Mouse (Mus musculus): ENCODE results near the gene Sprn. TPM values are rescaled to one million over a fixed set of nuclear protein-coding genes. Genes with fewer than 3 reads are reported as not detected.
A peak's percentile ranks its signal among the peaks of the same experiment; 100 is the strongest.

Sprn gene
- polyA plus RNA-seq, 1 experiment: 0.31 TPM

DNA sequence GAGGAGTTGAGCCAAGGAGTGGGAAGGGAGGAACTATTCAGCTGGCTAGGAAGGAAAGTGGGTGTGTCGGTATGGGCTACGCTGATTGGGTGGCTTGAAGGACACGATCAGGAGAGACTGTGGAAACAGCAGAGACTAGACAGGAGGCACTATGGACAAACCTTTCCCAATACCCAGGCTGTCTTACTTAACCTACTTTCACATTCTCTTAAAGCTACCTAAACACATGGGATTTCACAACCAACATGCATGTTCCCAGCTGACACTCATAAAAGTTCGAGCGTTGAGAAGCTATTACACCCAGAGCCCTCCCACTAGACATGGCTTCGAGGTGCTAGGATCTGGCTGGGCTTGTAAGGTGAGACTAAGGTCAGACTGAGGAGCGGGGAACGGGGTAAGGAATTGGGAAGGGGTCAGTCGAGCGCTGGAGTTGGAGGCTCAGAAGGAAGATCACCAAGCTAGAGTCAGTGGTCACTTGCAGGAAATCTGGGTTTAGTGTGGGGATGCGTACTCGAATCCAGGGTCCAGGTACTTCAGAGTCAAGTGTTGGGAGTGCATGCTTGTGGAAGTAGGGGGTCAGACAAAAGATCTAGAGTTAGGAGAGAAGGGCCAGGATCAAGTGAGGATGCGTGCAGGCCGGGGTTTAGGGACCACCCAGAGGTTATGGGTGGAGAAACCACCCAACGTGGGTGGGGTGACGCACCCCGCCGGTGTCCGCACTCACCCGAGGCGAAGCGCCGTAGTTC is 38.9 kb downstream of the Sprn start, which contains the start of gene Paox:
Paox (plus strand) TSS at position 217 of the 746 bp plus-strand sequence.
- no peak within 1 kb of the TSS for H3K27ac ChIP-seq (ENCODE audit: control insufficient read depth, insufficient read depth, low read length)
- no peaks in the 10 kb centered on the region; the same call in none of the 2 replicates for H3K36me3 ChIP-seq (ENCODE audit: control insufficient read depth, insufficient read depth, low read length)
- TF ChIP-seq POLR2A (IDR thresholded peaks at IDR 0.05; ENCODE audit: control insufficient read depth, extremely low read depth, insufficient read depth, low read length, poor library complexity): no peak
- TF ChIP-seq CTCF (IDR thresholded peaks at IDR 0.05; ENCODE audit: borderline replicate concordance, control insufficient read depth, extremely low read depth, insufficient read depth, low read length, poor library complexity): 0 out of 2 replicates have a peak, but pooled peaks have one; percentile 6
- DNase-seq: peak; percentile 12
- peak within 1 kb of the TSS; percentile 85 for H3K4me3 ChIP-seq (ENCODE audit: control insufficient read depth, insufficient read depth, low read length)
- WGBS: 2% methylated on average over 23 of the region's 23 CpGs
- no peaks in the 10 kb centered on the region for H3K27me3 ChIP-seq (ENCODE audit: control insufficient read depth, insufficient read depth, low read length)
- H3K4me1 ChIP-seq (replicated peaks; ENCODE audit: control insufficient read depth, insufficient read depth, low read length): peaks cover 6% of the 10 kb centered on the region

DNA sequence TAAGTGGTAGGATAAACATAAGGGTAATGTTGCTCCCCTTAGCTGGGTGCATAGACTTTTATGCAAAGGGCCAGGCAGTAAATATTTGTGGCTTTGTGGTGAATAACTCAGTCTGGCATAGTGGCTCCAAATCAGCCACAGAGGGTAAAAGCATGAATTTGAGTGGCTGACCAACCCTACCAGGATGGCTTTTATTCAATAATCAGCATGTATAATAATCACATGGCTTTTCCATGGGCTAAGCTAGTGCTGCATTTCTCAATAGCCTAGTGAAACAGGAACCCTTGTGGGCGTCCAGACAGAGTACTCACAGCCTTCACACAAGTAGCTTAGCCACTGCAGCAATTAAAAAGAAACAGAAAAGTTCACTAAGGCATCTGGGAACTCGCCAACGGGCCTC is 42.7 kb downstream of the Sprn start:
- DNase-seq: no peak
- TF ChIP-seq POLR2A (IDR thresholded peaks at IDR 0.05; ENCODE audit: control insufficient read depth, extremely low read depth, insufficient read depth, low read length, poor library complexity): no peak
- no peak for TF ChIP-seq CTCF (IDR thresholded peaks at IDR 0.05; ENCODE audit: borderline replicate concordance, control insufficient read depth, extremely low read depth, insufficient read depth, low read length, poor library complexity)
- Histone ChIP-seq H3K36me3 (ENCODE audit: control insufficient read depth, insufficient read depth, low read length) (peaks cover 10% of the 10 kb centered on the region), H3K27me3 (ENCODE audit: control insufficient read depth, insufficient read depth, low read length) (no peaks in the 10 kb centered on the region), H3K4me3 (ENCODE audit: control insufficient read depth, insufficient read depth, low read length) (no peak overlapping the region), H3K4me1 (replicated peaks; ENCODE audit: control insufficient read depth, insufficient read depth, low read length) (peaks cover 6% of the 10 kb centered on the region), H3K27ac (ENCODE audit: control insufficient read depth, insufficient read depth, low read length) (no peak overlapping the region)
- 80% methylated on average over 3 of the region's 3 CpGs for WGBS

DNA sequence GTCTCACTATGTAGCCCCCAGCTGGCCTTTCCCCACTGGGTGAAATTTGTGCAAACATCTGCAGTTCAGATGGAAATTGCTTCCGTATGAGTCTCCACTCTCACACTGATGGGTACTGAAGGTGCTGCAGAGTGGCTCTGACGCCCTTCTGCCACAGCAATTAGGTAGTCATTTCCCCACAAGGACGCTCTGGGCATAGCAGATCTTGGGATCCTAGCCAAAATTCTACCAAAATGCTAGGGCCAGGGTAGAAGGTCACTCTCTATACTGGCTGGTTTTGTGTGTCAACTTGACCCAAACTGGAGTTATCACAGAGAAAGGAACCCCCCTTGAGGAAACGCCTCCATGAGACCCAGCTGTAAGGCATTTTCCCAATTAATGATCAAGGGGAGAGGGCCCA is 50.7 kb downstream of the Sprn start:
- H3K4me1 ChIP-seq (replicated peaks; ENCODE audit: control insufficient read depth, insufficient read depth, low read length): peaks cover 10% of the 10 kb centered on the region

DNA sequence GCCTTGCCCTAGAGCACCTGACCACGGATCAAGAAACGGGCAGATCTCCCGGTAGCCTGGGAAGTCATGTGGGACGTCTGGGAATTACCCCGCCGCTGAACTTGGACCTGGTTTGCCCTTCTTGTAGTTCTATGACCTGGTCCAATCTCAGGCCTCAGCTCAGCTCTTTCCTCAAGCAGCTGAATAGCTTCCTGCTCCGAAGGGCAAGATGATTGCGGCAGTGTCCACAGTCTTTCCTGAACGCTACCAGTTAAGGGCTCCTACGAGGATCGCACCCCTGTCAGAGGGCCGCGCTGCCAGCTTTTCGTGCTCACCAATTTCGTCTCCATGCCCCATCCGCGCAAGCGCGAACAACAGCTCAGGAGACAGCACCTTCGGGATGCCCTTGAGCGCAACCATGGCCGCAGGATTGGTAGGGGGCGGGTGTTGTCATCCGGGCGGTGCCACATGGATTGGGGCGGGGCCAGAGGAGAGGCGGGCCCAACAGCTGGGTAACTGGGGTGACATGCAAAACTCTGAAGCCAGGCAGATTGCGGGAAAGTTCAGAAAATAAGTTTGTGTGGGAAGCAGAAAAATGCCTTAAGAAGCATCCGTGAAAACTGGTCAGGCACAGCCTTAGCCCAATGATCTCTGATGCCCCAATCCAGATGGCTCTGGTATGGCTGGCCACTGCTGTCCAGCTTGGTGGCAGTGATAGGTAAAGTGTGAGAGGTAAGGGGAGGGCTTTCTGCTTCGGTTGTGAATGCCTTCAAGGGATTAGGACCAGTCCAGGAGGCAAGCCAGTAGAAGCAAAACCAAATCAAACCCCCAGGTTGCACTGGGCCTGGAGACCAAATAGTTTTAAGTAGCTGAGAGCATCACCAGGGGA is 52.5 kb downstream of the Sprn start, which contains the start of gene Fuom:
Fuom (minus strand) TSS at position 449 of the 868 bp plus-strand sequence.
- 7% methylated on average over 30 of the region's 30 CpGs for WGBS
- Histone ChIP-seq H3K27ac (ENCODE audit: control insufficient read depth, insufficient read depth, low read length) (no peak within 1 kb of the TSS), H3K36me3 (ENCODE audit: control insufficient read depth, insufficient read depth, low read length) (no peaks in the 10 kb centered on the region)

More for the DNA sequence above, 50.7 kb downstream of the Sprn start:
- Histone ChIP-seq H3K27me3 (ENCODE audit: control insufficient read depth, insufficient read depth, low read length) (no peaks in the 10 kb centered on the region), H3K4me3 (ENCODE audit: control insufficient read depth, insufficient read depth, low read length) (no peak overlapping the region), H3K36me3 (ENCODE audit: control insufficient read depth, insufficient read depth, low read length) (no peaks in the 10 kb centered on the region), H3K27ac (ENCODE audit: control insufficient read depth, insufficient read depth, low read length) (no peak overlapping the region)
- WGBS: 92% methylated on average over 4 of the region's 4 CpGs
- no peak for DNase-seq
- TF ChIP-seq CTCF (IDR thresholded peaks at IDR 0.05; ENCODE audit: borderline replicate concordance, control insufficient read depth, extremely low read depth, insufficient read depth, low read length, poor library complexity): no peak
- no peak for TF ChIP-seq POLR2A (IDR thresholded peaks at IDR 0.05; ENCODE audit: control insufficient read depth, extremely low read depth, insufficient read depth, low read length, poor library complexity)

DNA sequence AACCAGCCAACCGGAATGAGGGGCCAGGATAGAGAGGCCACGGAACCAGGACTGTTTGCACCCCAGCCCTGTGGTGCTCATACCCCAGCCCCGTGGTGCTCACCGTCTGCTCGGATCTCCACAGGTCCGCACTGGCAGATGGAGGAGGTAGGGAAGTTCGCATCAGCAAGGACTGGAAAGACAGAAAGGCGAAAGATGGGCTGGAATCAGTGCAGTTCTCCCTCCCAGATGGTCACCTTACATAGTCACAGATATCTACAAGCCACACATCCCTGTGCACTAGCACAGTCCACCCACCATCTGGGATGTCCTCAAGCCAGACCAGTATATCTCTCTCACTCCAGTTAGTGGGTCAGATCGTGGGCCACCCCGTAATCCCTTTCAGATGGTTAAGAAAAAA is 53.2 kb downstream of the Sprn start:
- no peak overlapping the region for H3K4me3 ChIP-seq (ENCODE audit: control insufficient read depth, insufficient read depth, low read length)
- WGBS: 95% methylated on average over 10 of the region's 10 CpGs
- TF ChIP-seq POLR2A (IDR thresholded peaks at IDR 0.05; ENCODE audit: control insufficient read depth, extremely low read depth, insufficient read depth, low read length, poor library complexity) (no peak), CTCF (IDR thresholded peaks at IDR 0.05; ENCODE audit: borderline replicate concordance, control insufficient read depth, extremely low read depth, insufficient read depth, low read length, poor library complexity) (no peak)
- H3K27ac ChIP-seq (ENCODE audit: control insufficient read depth, insufficient read depth, low read length): no peak overlapping the region
- no peak for DNase-seq
- no peaks in the 10 kb centered on the region for H3K36me3 ChIP-seq (ENCODE audit: control insufficient read depth, insufficient read depth, low read length)
- no peaks in the 10 kb centered on the region for H3K27me3 ChIP-seq (ENCODE audit: control insufficient read depth, insufficient read depth, low read length)
- H3K4me1 ChIP-seq (replicated peaks; ENCODE audit: control insufficient read depth, insufficient read depth, low read length): peaks cover 10% of the 10 kb centered on the region

More for the DNA sequence above, 52.5 kb downstream of the Sprn start, which contains the start of gene Fuom:
- DNase-seq: peak; percentile 86
- H3K4me3 ChIP-seq (ENCODE audit: control insufficient read depth, insufficient read depth, low read length): peak within 1 kb of the TSS; percentile 45
- peaks cover 10% of the 10 kb centered on the region for H3K4me1 ChIP-seq (replicated peaks; ENCODE audit: control insufficient read depth, insufficient read depth, low read length)
- TF ChIP-seq POLR2A (IDR thresholded peaks at IDR 0.05; ENCODE audit: control insufficient read depth, extremely low read depth, insufficient read depth, low read length, poor library complexity) (no peak), CTCF (IDR thresholded peaks at IDR 0.05; ENCODE audit: borderline replicate concordance, control insufficient read depth, extremely low read depth, insufficient read depth, low read length, poor library complexity) (0 out of 2 replicates have a peak, but pooled peaks have one; percentile 20)
- no peaks in the 10 kb centered on the region for H3K27me3 ChIP-seq (ENCODE audit: control insufficient read depth, insufficient read depth, low read length)

Other genes with a start within 250 kb of the Sprn start
- gene Utf1, start 211.1 kb downstream of the Sprn start, polyA plus RNA-seq (2012; rRNA removed): 13.8 and 14.2 TPM in 2 replicates
- gene 6430531B16Rik, start 176.1 kb downstream of the Sprn start, polyA plus RNA-seq (2012; rRNA removed): 0.73 and 0.84 TPM in 2 replicates
- gene Adam8, start 162.3 kb downstream of the Sprn start, polyA plus RNA-seq (2012; rRNA removed): 36.0 and 37.6 TPM in 2 replicates
- 123 and 143 TPM in 2 replicates for gene Zfp511, start 118.5 kb downstream of the Sprn start, polyA plus RNA-seq (2012; rRNA removed)
- 39.7 and 40.6 TPM in 2 replicates for gene Tubgcp2, start 118.2 kb downstream of the Sprn start, polyA plus RNA-seq (2012; rRNA removed)
- gene Msx3, start 105.8 kb downstream of the Sprn start, polyA plus RNA-seq (2012; rRNA removed): 1.4 TPM in 2 replicates
- gene Caly, start 72.3 kb downstream of the Sprn start, polyA plus RNA-seq (2012; rRNA removed): 0.14 and 0.44 TPM in 2 replicates
- gene Prap1, start 61.5 kb downstream of the Sprn start, polyA plus RNA-seq (2012; rRNA removed): 2.4 and 5.2 TPM in 2 replicates
- 28.1 and 34.8 TPM in 2 replicates for gene Fuom, start 52.4 kb downstream of the Sprn start, polyA plus RNA-seq (2012; rRNA removed)
- gene Paox, start 39.1 kb downstream of the Sprn start, polyA plus RNA-seq (2012; rRNA removed): 15.3 and 18.0 TPM in 2 replicates
- gene Echs1, start 38.4 kb downstream of the Sprn start, polyA plus RNA-seq (2012; rRNA removed): 60.9 and 65.6 TPM in 2 replicates
- gene Mtg1, start 17.3 kb downstream of the Sprn start, polyA plus RNA-seq (2012; rRNA removed): 36.0 and 39.0 TPM in 2 replicates
- not detected in 2 replicates for gene Olfr522, start 9.9 kb upstream of the Sprn start, polyA plus RNA-seq (2012; rRNA removed)
- gene Olfr523, start 18.3 kb upstream of the Sprn start, polyA plus RNA-seq (2012; rRNA removed): 0.41 and 1.0 TPM in 2 replicates
- gene Olfr524, start 51.1 kb upstream of the Sprn start, polyA plus RNA-seq (2012; rRNA removed): 2.3 and 2.6 TPM in 2 replicates
- gene Cd163l1, start 63.4 kb upstream of the Sprn start, polyA plus RNA-seq (2012; rRNA removed): 6.0 and 6.1 TPM in 2 replicates
- 21.4 and 23.9 TPM in 2 replicates for gene 5830411N06Rik, start 92.4 kb upstream of the Sprn start, polyA plus RNA-seq (2012; rRNA removed)
- gene Olfr525, start 166.0 kb upstream of the Sprn start, polyA plus RNA-seq (2012; rRNA removed): 0.03 and 0.16 TPM in 2 replicates
- 0.18 TPM in 1 of 2 replicates, not detected in the other for gene Olfr527, start 179.1 kb upstream of the Sprn start, polyA plus RNA-seq (2012; rRNA removed)
- gene Olfr60, start 206.8 kb upstream of the Sprn start, polyA plus RNA-seq (2012; rRNA removed): 0.38 and 0.75 TPM in 2 replicates
- 0.39 and 0.43 TPM in 2 replicates for gene Olfr530, start 221.5 kb upstream of the Sprn start, polyA plus RNA-seq (2012; rRNA removed)
- 0.06 TPM in 1 of 2 replicates, not detected in the other for gene Olfr531, start 248.0 kb upstream of the Sprn start, polyA plus RNA-seq (2012; rRNA removed)

Data from thymus, adult 2 months (tissue).